ENCODE assay signal across 25 mouse cellular contexts in the genomic region with DNA sequence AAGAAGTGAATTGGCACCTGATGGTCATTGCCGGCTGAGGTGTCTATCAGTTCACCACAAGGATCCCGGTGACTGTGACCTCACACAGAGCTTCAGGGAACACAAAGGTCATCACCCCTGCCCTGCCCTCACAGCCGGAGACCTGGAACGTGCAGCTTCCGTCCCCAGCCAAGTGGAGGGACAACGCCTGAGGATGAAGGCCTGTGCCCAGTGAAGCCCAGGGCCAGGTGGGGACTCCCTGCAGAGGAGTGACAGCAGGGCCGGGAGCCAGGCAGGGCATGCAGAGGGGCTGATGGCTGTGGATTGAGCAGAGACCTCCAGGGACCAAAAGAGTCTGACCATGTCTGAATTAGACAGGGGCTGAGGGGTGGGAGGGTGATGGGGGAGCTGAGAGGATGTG.
"Had no signal": no experiment of that assay in that cellular context is flagged by ENCODE, and none has a peak within 500 bp of the region (broad histone marks: within the 10 kb centered on the region; RNA-seq: fewer than 3 reads in every experiment).

No protein-coding gene starts in this region.

- H3K4me2 ChIP-seq: heart, embryonic 11.5 days; heart, embryonic 13.5 days; heart, embryonic 15.5 days; hindbrain, embryonic 13.5 days; hindbrain, embryonic 15.5 days; kidney, embryonic 15.5 days; limb, embryonic 13.5 days; limb, embryonic 15.5 days; liver, embryonic 11.5 days had no signal

- H3K36me3 ChIP-seq: heart, embryonic 13.5 days; heart, embryonic 15.5 days; hindbrain, embryonic 13.5 days; hindbrain, embryonic 15.5 days; kidney, embryonic 15.5 days; limb, embryonic 13.5 days; limb, embryonic 15.5 days had no signal

- H3K9me3 ChIP-seq: heart, embryonic 13.5 days; heart, embryonic 15.5 days; hindbrain, embryonic 13.5 days; hindbrain, embryonic 15.5 days; kidney, embryonic 15.5 days had no signal

- H3K9ac ChIP-seq: heart, embryonic 13.5 days; heart, embryonic 15.5 days; hindbrain, embryonic 13.5 days; hindbrain, embryonic 15.5 days; kidney, embryonic 15.5 days; limb, embryonic 13.5 days; limb, embryonic 15.5 days had no signal

- ATAC-seq: hindbrain, postnatal 0 days; intestine, embryonic 16.5 days had no signal

- DNase-seq: gastrocnemius, postnatal 36 days; heart, adult 11 months; heart, adult 2 months; heart, postnatal 14 days; heart, postnatal 36 days; kidney, adult 11 months; kidney, adult 2 months; kidney, adult 9 months; kidney, postnatal 14 days; kidney, postnatal 36 days; layer of hippocampus, adult 9-11 months; layer of hippocampus, postnatal 36 days; left cerebral cortex, postnatal 4 days had no signal

- H3K27ac ChIP-seq: heart, adult 2 months; heart, embryonic 13.5 days; heart, embryonic 15.5 days; hindbrain, embryonic 13.5 days; hindbrain, embryonic 15.5 days; hindbrain, postnatal 0 days; kidney, embryonic 15.5 days; kidney, postnatal 0 days; limb, embryonic 13.5 days; limb, embryonic 15.5 days had no signal

- H3K4me3 ChIP-seq: heart, adult 2 months; heart, embryonic 13.5 days; heart, embryonic 15.5 days; hindbrain, embryonic 13.5 days; hindbrain, embryonic 15.5 days; kidney, embryonic 15.5 days; limb, embryonic 13.5 days; limb, embryonic 15.5 days had no signal
